Mouse (Mus musculus) small intestine, adult 2 months (tissue): ENCODE data around the gene Frmd8.

ENCODE experiments used
- CTCF ChIP-seq: fragments of 200-500 bp; IDR thresholded peaks from 2 replicates; pipeline ENCODE4 v1.5.1; 2012; ENCODE audit warnings: low read depth, mild to moderate bottlenecking, control low read depth, inconsistent platforms, low read length, moderate library complexity, mixed read lengths; ENCODE audit not compliant: insufficient replicate concordance, insufficient read length; ENCODE audit errors: extremely low read depth
- POLR2A ChIP-seq: fragments of 200-500 bp; IDR thresholded peaks from 2 replicates; pipeline ENCODE4 v1.6.1; 2012; ENCODE audit warnings: low read depth, mild to moderate bottlenecking, control low read depth, inconsistent platforms, low read length, moderate library complexity

- TF ChIP-seq CTCF (no peak), POLR2A (no peak)
Observed at GRCm38 (mm10) chr19:5848826-5849672, 26.0 kb downstream of the Frmd8 start.
